Mouse (Mus musculus): ENCODE measurements around the gene Aqp3. TPM values are rescaled to one million over a fixed set of nuclear protein-coding genes. Genes with fewer than 3 reads are reported as not detected.

Aqp3 gene
- total RNA-seq (2021), result not detected

GRCm38 (mm10) chr4:41097871-41098576, at the start of gene Aqp3:
TSS of gene Aqp3 (minus strand) at chr4:41098183.
- no peak for DNase-seq (ENCODE audit: extremely low spot score in 1 of 2, low spot score in 1 of 2)

GRCm38 (mm10) chr4:41142601-41143000, 44.6 kb upstream of the Aqp3 start:
- no peak for DNase-seq (ENCODE audit: extremely low spot score in 1 of 2, low spot score in 1 of 2)

- no peak for DNase-seq (ENCODE audit: extremely low spot score in 1 of 2, low spot score in 1 of 2)
Measured at GRCm38 (mm10) chr4:41140174-41140875, 42.3 kb upstream of the Aqp3 start.

GRCm38 (mm10) chr4:41136811-41137210, 38.8 kb upstream of the Aqp3 start:
- no peak for DNase-seq (ENCODE audit: extremely low spot score in 1 of 2, low spot score in 1 of 2)

GRCm38 (mm10) chr4:41136454-41136805, 38.4 kb upstream of the Aqp3 start:
- DNase-seq (ENCODE audit: extremely low spot score in 1 of 2, low spot score in 1 of 2), result peak; percentile 11 to 29

GRCm38 (mm10) chr4:41135711-41136453, 37.9 kb upstream of the Aqp3 start, which contains the start of gene Ube2r2:
TSS of gene Ube2r2 (plus strand) at chr4:41135743.
- peak; percentile 15 to 33 for DNase-seq (ENCODE audit: extremely low spot score in 1 of 2, low spot score in 1 of 2)

- DNase-seq (ENCODE audit: extremely low spot score in 1 of 2, low spot score in 1 of 2), result peak; percentile 64 to 73
Measured at GRCm38 (mm10) chr4:41134935-41135710, 37.1 kb upstream of the Aqp3 start.

- no peak for DNase-seq (ENCODE audit: extremely low spot score in 1 of 2, low spot score in 1 of 2)
Measured at GRCm38 (mm10) chr4:41133529-41134291, 35.7 kb upstream of the Aqp3 start.

GRCm38 (mm10) chr4:41132471-41132870, 34.5 kb upstream of the Aqp3 start:
- DNase-seq (ENCODE audit: extremely low spot score in 1 of 2, low spot score in 1 of 2), result no peak

GRCm38 (mm10) chr4:41129836-41130235, 31.9 kb upstream of the Aqp3 start:
- DNase-seq (ENCODE audit: extremely low spot score in 1 of 2, low spot score in 1 of 2), result no peak

GRCm38 (mm10) chr4:41129406-41129805, 31.4 kb upstream of the Aqp3 start:
- DNase-seq (ENCODE audit: extremely low spot score in 1 of 2, low spot score in 1 of 2), result peak in 1 of 2 experiments; percentile 55

- peak; percentile 83 to 86 for DNase-seq (ENCODE audit: extremely low spot score in 1 of 2, low spot score in 1 of 2)
Measured at GRCm38 (mm10) chr4:41124180-41124951, 26.4 kb upstream of the Aqp3 start, which contains the start of gene Nol6. TSS of gene Nol6 (minus strand) at chr4:41124455.

- DNase-seq (ENCODE audit: extremely low spot score in 1 of 2, low spot score in 1 of 2), result peak; percentile 39 to 72
Measured at GRCm38 (mm10) chr4:41118706-41119292, 20.8 kb upstream of the Aqp3 start.

- DNase-seq (ENCODE audit: extremely low spot score in 1 of 2, low spot score in 1 of 2), result no peak
Measured at GRCm38 (mm10) chr4:41116817-41117216, 18.8 kb upstream of the Aqp3 start.

- DNase-seq (ENCODE audit: extremely low spot score in 1 of 2, low spot score in 1 of 2), result no peak
Measured at GRCm38 (mm10) chr4:41115793-41116192, 17.8 kb upstream of the Aqp3 start.

GRCm38 (mm10) chr4:41115074-41115473, 17.1 kb upstream of the Aqp3 start:
- DNase-seq (ENCODE audit: extremely low spot score in 1 of 2, low spot score in 1 of 2), result no peak

GRCm38 (mm10) chr4:41114358-41115070, 16.5 kb upstream of the Aqp3 start:
- DNase-seq (ENCODE audit: extremely low spot score in 1 of 2, low spot score in 1 of 2), result no peak

Measured in layer of hippocampus, postnatal 25 days (tissue).